ENCODE assay signal across 8 mouse cellular contexts in genomic region chr4:43454041-43454836, GRCm38 (mm10). TPM values are rescaled to one million over a fixed set of nuclear protein-coding genes. Genes with fewer than 3 reads are reported as not detected.
A peak's percentile ranks its signal among the peaks of the same experiment; 100 is the strongest.
DNase-seq lines count a peak whose midpoint lies in the region; ATAC-seq lines count a peak whose summit lies in the region.

Gene Cd72 (minus strand): TSS chr4:43454628.

- H3K4me3 ChIP-seq in kidney, embryonic 16.5 days (ENCODE audit: low read length), result peak within 1 kb of the TSS; percentile 27
- peak within 1 kb of the TSS; percentile 5 for H3K4me3 ChIP-seq in embryonic facial prominence, embryonic 11.5 days (ENCODE audit: low read depth, low read length)
- peak within 1 kb of the TSS; percentile 26 for H3K4me3 ChIP-seq in midbrain, embryonic 12.5 days

- no peaks in the 10 kb centered on the region for H3K27me3 ChIP-seq in kidney, embryonic 16.5 days (ENCODE audit: insufficient read depth, low read length)
- H3K27me3 ChIP-seq in embryonic facial prominence, embryonic 11.5 days (ENCODE audit: control insufficient read depth, insufficient read depth, low read length), result peaks cover 6% of the 10 kb centered on the region; the same call in 1 of the 2 replicates
- H3K27me3 ChIP-seq in midbrain, embryonic 12.5 days, result peaks cover 47% of the 10 kb centered on the region

- 0 out of 2 replicates have a peak, but pooled peaks have one; percentile 43 for ATAC-seq in kidney, embryonic 16.5 days (ENCODE audit: low FRiP score, low TSS enrichment)
- no peak for ATAC-seq in embryonic facial prominence, embryonic 11.5 days (replicated peaks; ENCODE audit: insufficient number of reproducible peaks, low FRiP score, low TSS enrichment, low read depth)
- no peak for ATAC-seq in midbrain, embryonic 12.5 days (ENCODE audit: low FRiP score, low read depth)

- DNase-seq in kidney, adult 8-10 months, result no peak
- peak; percentile 19 for DNase-seq in embryonic facial prominence, embryonic 11.5 days (ENCODE audit: low spot score)
- peak; percentile 54 for DNase-seq in induced T-regulatory cell, adult 2 months (ENCODE audit: low read depth)
- DNase-seq in layer of hippocampus, postnatal 10 days (ENCODE audit: low spot score in 2 of 2), result no peak
- DNase-seq in ovary, postnatal 10 days (ENCODE audit: low spot score), result no peak
- DNase-seq in right cerebral cortex, adult 2 months (ENCODE audit: low spot score in 2 of 2), result no peak

- H3K4me2 ChIP-seq in kidney, embryonic 16.5 days (replicated peaks; ENCODE audit: low read depth, low read length), result peak within 1 kb of the TSS; percentile 49
- peak within 1 kb of the TSS; percentile 41 for H3K4me2 ChIP-seq in embryonic facial prominence, embryonic 11.5 days (ENCODE audit: low read depth, low read length)
- peak within 1 kb of the TSS; percentile 48 for H3K4me2 ChIP-seq in midbrain, embryonic 12.5 days (replicated peaks)

- H3K9me3 ChIP-seq in kidney, embryonic 16.5 days (ENCODE audit: low read length), result no peaks in the 10 kb centered on the region
- no peaks in the 10 kb centered on the region for H3K9me3 ChIP-seq in embryonic facial prominence, embryonic 11.5 days (replicated peaks; ENCODE audit: control insufficient read depth, low read length)
- no peaks in the 10 kb centered on the region for H3K9me3 ChIP-seq in midbrain, embryonic 12.5 days

- peak within 1 kb of the TSS; percentile 27 for H3K9ac ChIP-seq in kidney, embryonic 16.5 days (replicated peaks; ENCODE audit: low read length)
- H3K9ac ChIP-seq in embryonic facial prominence, embryonic 11.5 days (replicated peaks; ENCODE audit: low read length), result no peak within 1 kb of the TSS
- 0 out of 2 replicates have a peak within 1 kb of the TSS, but pooled peaks have one; percentile 11 for H3K9ac ChIP-seq in midbrain, embryonic 12.5 days (replicated peaks)

- 21% methylated on average over 20 of the region's 20 CpGs for WGBS in kidney, embryonic 16.5 days
- WGBS in embryonic facial prominence, embryonic 11.5 days, result 31% methylated on average over 20 of the region's 20 CpGs
- WGBS in midbrain, embryonic 12.5 days, result 31% methylated on average over 20 of the region's 20 CpGs

- H3K4me1 ChIP-seq in kidney, embryonic 16.5 days (ENCODE audit: insufficient read depth, low read length), result peaks cover 22% of the 10 kb centered on the region
- no peaks in the 10 kb centered on the region; the same call in 1 of the 2 replicates for H3K4me1 ChIP-seq in embryonic facial prominence, embryonic 11.5 days (ENCODE audit: control insufficient read depth, insufficient read depth, low read length)
- peaks cover 15% of the 10 kb centered on the region for H3K4me1 ChIP-seq in midbrain, embryonic 12.5 days

- no peak within 1 kb of the TSS for H3K27ac ChIP-seq in kidney, embryonic 16.5 days (ENCODE audit: low read length)
- no peak within 1 kb of the TSS for H3K27ac ChIP-seq in embryonic facial prominence, embryonic 11.5 days (replicated peaks; ENCODE audit: low read depth, low read length)
- H3K27ac ChIP-seq in midbrain, embryonic 12.5 days (replicated peaks), result no peak within 1 kb of the TSS

- no peaks in the 10 kb centered on the region for H3K36me3 ChIP-seq in kidney, embryonic 16.5 days (ENCODE audit: insufficient read depth, low read length)
- H3K36me3 ChIP-seq in embryonic facial prominence, embryonic 11.5 days (replicated peaks; ENCODE audit: control insufficient read depth, insufficient read depth, low read depth, low read length), result no peaks in the 10 kb centered on the region
- no peaks in the 10 kb centered on the region for H3K36me3 ChIP-seq in midbrain, embryonic 12.5 days

RNA-seq across cellular contexts. Expression of gene Cd72, which starts in this region (rescaled TPM):
- 3.3 and 4.1 TPM in 2 replicates for polyA plus RNA-seq in kidney, embryonic 16.5 days (2015; fragmentation: Nextera tagmentation; extraction: Ambion mirVana)
- 2.4 and 2.7 TPM in 2 replicates for polyA plus RNA-seq in embryonic facial prominence, embryonic 11.5 days (2014; fragmentation: Nextera tagmentation; extraction: Ambion mirVana)
- 2.0 and 2.9 TPM in 2 replicates for polyA plus RNA-seq in midbrain, embryonic 12.5 days (2016; fragmentation: Nextera tagmentation; extraction: Ambion mirVana)
- total RNA-seq in layer of hippocampus, postnatal 10 days (2021), result not detected

Comparison
In these comparisons a context has a peak if more than half of its experiments do, and no peak if none do; other contexts are left out.
1. DNase-seq: peak in embryonic facial prominence, embryonic 11.5 days (single experiment) and induced T-regulatory cell, adult 2 months (single experiment); none in kidney, adult 8-10 months (0 of 2), layer of hippocampus, postnatal 10 days (0 of 2), ovary, postnatal 10 days (single experiment) and right cerebral cortex, adult 2 months (0 of 2).
2. Peak in every context shown above with its lines, with median percentiles within 50 percentile points of each other: H3K4me2 ChIP-seq and H3K4me3 ChIP-seq.